Mouse (Mus musculus) spleen, adult 2 months (tissue): ENCODE data around the gene Acp5.

Source experiments
- CTCF ChIP-seq: fragments of 200-500 bp; IDR thresholded peaks from 2 replicates; pipeline ENCODE4 v1.5.1; 2011; ENCODE audit warnings: mild to moderate bottlenecking, inconsistent platforms; ENCODE audit not compliant: insufficient read depth, insufficient read length, insufficient replicate concordance; ENCODE audit errors: extremely low read depth
- POLR2A ChIP-seq: fragments of 200-500 bp; IDR thresholded peaks from 2 replicates; pipeline ENCODE4 v1.6.1; 2011; ENCODE audit warnings: low read depth, low read length, inconsistent platforms

- TF ChIP-seq CTCF (no peak), POLR2A (no peak)
Measured at GRCm38 (mm10) chr9:22164711-22165668, 29.5 kb upstream of the Acp5 start.
